Mouse (Mus musculus) stomach, postnatal 0 days (tissue): ENCODE measurements around the gene Washc4.

ENCODE experiments used
- CTCF ChIP-seq: IDR thresholded peaks from 2 replicates; pipeline ENCODE4 v1.5.1; 2016; ENCODE audit warnings: antibody characterized with exemption, low read depth, mild to moderate bottlenecking, moderate library complexity
- EP300 ChIP-seq: optimal IDR thresholded peaks from 2 replicates; pipeline ENCODE3; 2016; ENCODE audit warnings: antibody characterized with exemption

- no peak for TF ChIP-seq EP300
- no peak for TF ChIP-seq CTCF
These were observed 87.3 kb downstream of the Washc4 start for GRCm38 (mm10) chr10:83630899-83631298.
